Mouse (Mus musculus) stomach, postnatal 0 days (tissue): ENCODE measurements around the gene Vav2. TPM values are rescaled to one million over a fixed set of nuclear protein-coding genes. Genes with fewer than 3 reads are reported as not detected.

Experiments
- ATAC-seq: fragments of 200-750 bp; cut with Nextera tagmentation; 2 replicates; pipeline ENCODE4 v1.8.0; 2017; ENCODE audit not compliant: low FRiP score, low TSS enrichment
- DNase-seq: peaks from one replicate; pipeline ENCODE4 v3.0.0-alpha.2; 2016; ENCODE audit warnings: low spot score
- H3K27ac ChIP-seq: fragments of 300-500 bp; sonication (generic); replicated peaks from 2 replicates; pipeline ENCODE4 v1.5.1; 2014; ENCODE audit warnings: mild to moderate bottlenecking, control low read depth
- H3K27me3 ChIP-seq: fragments of 300-500 bp; sonication (generic); 2 replicates; pipeline ENCODE4 v1.6.1; 2014; ENCODE audit warnings: low read length; ENCODE audit not compliant: control insufficient read depth, insufficient read depth
- H3K36me3 ChIP-seq: fragments of 300-500 bp; sonication (generic); 2 replicates; pipeline ENCODE4 v1.6.1; 2014; ENCODE audit warnings: low read length, mixed read lengths; ENCODE audit not compliant: control insufficient read depth, insufficient read depth
- H3K4me1 ChIP-seq: fragments of 300-500 bp; sonication (generic); replicated peaks from 2 replicates; pipeline ENCODE4 v1.6.1; 2014; ENCODE audit warnings: antibody characterized with exemption; ENCODE audit not compliant: control insufficient read depth, insufficient read depth
- H3K4me2 ChIP-seq: fragments of 300-500 bp; sonication (generic); replicated peaks from 2 replicates; pipeline ENCODE4 v1.6.1; 2014; ENCODE audit warnings: low read depth, mild to moderate bottlenecking, control low read depth, moderate library complexity
- H3K4me3 ChIP-seq: fragments of 300-500 bp; sonication (generic); 2 replicates; pipeline ENCODE4 v1.5.1; 2014; ENCODE audit warnings: low read depth, low read length, control low read depth
- H3K9ac ChIP-seq: fragments of 300-500 bp; sonication (generic); 2 replicates; pipeline ENCODE4 v1.6.1; 2014; ENCODE audit warnings: mild to moderate bottlenecking, low read length, control low read depth, mixed read lengths
- H3K9me3 ChIP-seq: fragments of 300-500 bp; sonication (generic); 2 replicates; pipeline ENCODE4 v1.6.1; 2016; ENCODE audit warnings: low read length; ENCODE audit not compliant: control insufficient read depth
- CTCF ChIP-seq: IDR thresholded peaks from 2 replicates; pipeline ENCODE4 v1.5.1; 2016; ENCODE audit warnings: antibody characterized with exemption, low read depth, mild to moderate bottlenecking, moderate library complexity
- EP300 ChIP-seq: optimal IDR thresholded peaks from 2 replicates; pipeline ENCODE3; 2016; ENCODE audit warnings: antibody characterized with exemption
- WGBS: fragments of 180-500 bp; shearing (Covaris S2); extraction: QIAGEN DNeasy Blood & Tissue Kit; methylation state at CpG from one replicate; pipeline ENCODE4 v1.1.7; 2014; 5-methylcytosine and 5-hydroxymethylcytosine counted together
- polyA plus RNA-seq: library from polyadenylated mRNA; unstranded; fragments of >200 nt; fragmentation: Nextera tagmentation; extraction: Ambion mirVana; gene quantifications from 2 replicates; pipeline ENCODE4 v1.2.1, GENCODE M21; 2015

Gene Vav2
- polyA plus RNA-seq, 1 experiment from 2014 or later: 2.7 TPM

DNA sequence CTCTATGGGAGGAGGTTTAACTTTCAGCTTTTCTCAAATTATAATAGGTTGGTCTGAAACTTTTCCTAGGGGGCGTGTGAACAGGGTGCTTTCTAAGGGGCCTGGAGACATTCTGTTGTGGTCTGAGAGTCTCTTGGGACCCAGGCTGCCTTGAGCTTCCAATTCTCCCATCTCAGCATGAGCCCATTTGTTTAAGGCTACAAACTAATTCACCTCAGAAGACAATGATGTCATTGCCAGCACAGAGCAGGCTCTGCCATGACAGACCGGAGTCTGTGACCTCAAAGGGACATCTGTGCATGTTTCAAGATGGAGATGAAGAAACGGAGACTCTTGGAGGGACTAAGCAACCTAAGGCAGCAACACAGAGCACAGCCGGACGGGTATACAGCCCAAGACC lies 112.6 kb downstream of the Vav2 start:
- Histone ChIP-seq H3K36me3 (no peaks in the 10 kb centered on the region), H3K27me3 (no peaks in the 10 kb centered on the region), H3K27ac (no peak overlapping the region), H3K4me1 (no peaks in the 10 kb centered on the region), H3K4me3 (no peak overlapping the region), H3K9me3 (no peaks in the 10 kb centered on the region), H3K9ac (no peak overlapping the region), H3K4me2 (no peak overlapping the region)
- 88% methylated on average over 5 of the region's 5 CpGs for WGBS
- ATAC-seq (no peak), DNase-seq (no peak)
- TF ChIP-seq EP300 (no peak), CTCF (no peak)

DNA sequence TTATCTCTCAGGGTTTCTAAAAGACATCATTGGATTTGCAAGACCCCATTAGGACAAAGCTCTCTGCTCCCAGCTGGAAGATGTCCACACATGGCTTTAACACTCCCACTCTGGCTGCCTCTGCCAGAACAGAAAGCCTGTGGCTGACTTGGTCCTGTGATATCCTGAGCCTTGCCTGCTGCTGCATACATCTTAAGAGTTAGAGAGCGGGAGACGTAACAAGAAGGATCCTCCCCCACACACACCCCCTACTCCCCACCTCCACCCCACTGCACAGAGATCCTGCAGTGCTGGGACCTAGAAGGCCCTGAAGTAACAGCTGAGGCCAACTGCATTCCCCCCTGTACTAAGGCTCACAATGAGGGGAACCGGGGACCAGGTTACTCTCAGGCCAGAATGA lies 114.3 kb downstream of the Vav2 start:
- WGBS: 49% methylated on average over 3 of the region's 3 CpGs
- no peak; the same call in 1 of the 2 replicates for ATAC-seq

DNA sequence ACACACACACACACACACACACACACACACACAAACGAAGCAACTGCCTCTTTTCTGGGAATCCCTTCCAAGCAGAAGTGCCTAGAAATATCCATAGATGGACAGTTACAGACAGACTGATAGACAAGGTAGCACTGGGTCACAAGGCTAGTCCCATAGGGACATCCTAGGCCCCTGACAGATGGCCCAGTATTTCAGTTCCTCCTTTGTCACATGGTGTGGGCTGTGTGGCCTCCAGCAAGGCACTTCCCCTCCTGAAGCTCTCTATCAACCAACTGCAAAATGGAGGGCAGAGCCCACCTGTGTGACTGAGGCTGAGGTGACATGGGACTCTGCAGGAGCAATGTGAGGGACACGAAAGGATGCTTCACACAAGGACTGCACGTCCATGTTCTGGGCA lies 115.2 kb downstream of the Vav2 start:
- no peaks in the 10 kb centered on the region for H3K4me1 ChIP-seq
- H3K36me3 ChIP-seq: no peaks in the 10 kb centered on the region
- H3K9me3 ChIP-seq: no peaks in the 10 kb centered on the region
- no peak for ATAC-seq
- no peak overlapping the region for H3K27ac ChIP-seq
- H3K9ac ChIP-seq: no peak overlapping the region
- 95% methylated on average over 3 of the region's 3 CpGs for WGBS
- no peak for DNase-seq
- no peak for TF ChIP-seq EP300
- TF ChIP-seq CTCF: no peak
- H3K4me3 ChIP-seq: no peak overlapping the region
- no peaks in the 10 kb centered on the region for H3K27me3 ChIP-seq
- no peak overlapping the region for H3K4me2 ChIP-seq

More for the DNA sequence above, 114.3 kb downstream of the Vav2 start:
- no peak overlapping the region for H3K27ac ChIP-seq
- no peak overlapping the region for H3K4me3 ChIP-seq
- no peak for DNase-seq
- H3K27me3 ChIP-seq: no peaks in the 10 kb centered on the region
- H3K4me1 ChIP-seq: no peaks in the 10 kb centered on the region
- H3K9me3 ChIP-seq: no peaks in the 10 kb centered on the region
- TF ChIP-seq CTCF (no peak), EP300 (no peak)
- no peak overlapping the region for H3K4me2 ChIP-seq
- no peak overlapping the region for H3K9ac ChIP-seq
- no peaks in the 10 kb centered on the region for H3K36me3 ChIP-seq

DNA sequence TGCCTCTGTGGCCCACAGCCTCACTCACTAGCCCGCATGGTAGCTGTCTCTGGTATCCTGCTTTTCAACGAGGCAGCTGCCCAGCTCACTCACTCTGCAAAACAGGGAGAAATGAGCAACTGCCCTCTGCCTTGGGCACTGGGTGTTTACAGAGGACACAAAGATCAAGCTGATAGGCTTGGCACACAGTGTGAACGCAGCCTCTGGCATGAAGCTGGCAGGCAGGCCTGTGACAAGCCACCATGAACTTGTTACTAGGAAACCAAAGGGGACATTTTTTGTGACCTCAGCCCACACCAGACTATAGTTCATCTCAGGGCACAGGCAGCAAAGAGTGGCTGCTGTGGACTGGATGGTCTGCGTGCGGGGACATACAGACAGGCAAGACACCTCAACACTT lies 115.9 kb downstream of the Vav2 start:
- no peak overlapping the region for H3K4me2 ChIP-seq
- H3K27me3 ChIP-seq: no peaks in the 10 kb centered on the region
- H3K9me3 ChIP-seq: no peaks in the 10 kb centered on the region
- H3K4me1 ChIP-seq: no peaks in the 10 kb centered on the region
- TF ChIP-seq CTCF: no peak
- no peak for TF ChIP-seq EP300
- H3K9ac ChIP-seq: no peak overlapping the region
- H3K27ac ChIP-seq: no peak overlapping the region
- DNase-seq: no peak
- no peaks in the 10 kb centered on the region for H3K36me3 ChIP-seq
- H3K4me3 ChIP-seq: no peak overlapping the region
- WGBS: 81% methylated on average over 5 of the region's 5 CpGs
- no peak for ATAC-seq

DNA sequence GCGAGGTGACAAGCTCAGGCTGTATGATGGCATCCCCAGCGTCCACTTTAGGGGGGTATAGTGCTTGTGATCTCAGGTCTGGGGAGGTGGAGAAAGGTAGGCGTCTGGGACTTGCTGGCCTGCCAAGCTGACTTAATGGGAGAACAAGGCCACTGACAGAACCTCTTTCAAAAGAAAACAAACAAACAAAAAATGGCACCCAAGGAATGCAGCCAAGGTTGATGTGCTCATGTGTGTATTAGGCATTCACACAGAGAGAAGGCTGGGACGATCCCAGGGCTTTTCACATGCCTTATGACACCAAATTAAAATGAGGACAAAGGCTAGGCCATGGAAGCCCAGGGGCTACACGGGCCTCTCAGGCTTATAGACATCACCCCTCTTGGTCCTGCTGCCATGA lies 116.6 kb downstream of the Vav2 start:
- Histone ChIP-seq H3K9ac (no peak overlapping the region), H3K27me3 (no peaks in the 10 kb centered on the region), H3K36me3 (no peaks in the 10 kb centered on the region), H3K27ac (no peak overlapping the region), H3K9me3 (no peaks in the 10 kb centered on the region), H3K4me3 (no peak overlapping the region), H3K4me2 (no peak overlapping the region), H3K4me1 (no peaks in the 10 kb centered on the region)
- TF ChIP-seq EP300 (no peak), CTCF (no peak)
- DNase-seq (no peak), ATAC-seq (no peak)
- WGBS: 79% methylated on average over 5 of the region's 5 CpGs

DNA sequence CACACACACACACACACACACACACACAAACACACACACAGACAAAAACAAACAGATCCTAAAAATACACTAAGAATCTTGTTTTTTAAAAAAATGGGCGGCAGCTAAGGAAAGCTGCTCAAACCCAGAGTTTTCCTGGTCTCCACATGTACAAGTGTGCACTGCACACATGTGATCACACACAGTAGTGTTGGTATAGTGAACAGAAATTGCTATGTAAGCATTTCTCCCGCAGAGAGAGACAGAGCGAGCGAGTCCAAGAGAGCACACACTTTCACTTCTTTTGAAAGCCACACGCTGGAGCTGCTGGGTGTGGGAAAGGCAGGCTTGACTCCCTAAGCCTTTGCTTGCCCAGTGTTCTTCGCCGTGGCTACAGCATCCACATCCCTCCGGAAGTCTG lies 120.2 kb downstream of the Vav2 start:
- ATAC-seq (no peak), DNase-seq (no peak)
- Histone ChIP-seq H3K27ac (no peak overlapping the region), H3K4me3 (no peak overlapping the region), H3K4me1 (no peaks in the 10 kb centered on the region), H3K27me3 (no peaks in the 10 kb centered on the region), H3K9me3 (no peaks in the 10 kb centered on the region), H3K36me3 (no peaks in the 10 kb centered on the region), H3K9ac (no peak overlapping the region), H3K4me2 (no peak overlapping the region)
- WGBS: 82% methylated on average over 8 of the region's 8 CpGs
- TF ChIP-seq CTCF: no peak
- TF ChIP-seq EP300: no peak
